Mouse (Mus musculus): Measurements from ENCODE around the gene Nae1. TPM values are rescaled to one million over a fixed set of nuclear protein-coding genes. Genes with fewer than 3 reads are reported as not detected.
"Not testable (repeated sequence)": the region's sequence is repeated elsewhere in the genome, so short reads cannot be mapped to it uniquely, and the experiment has no call there.

The Nae1 gene
- polyA plus RNA-seq (2021): 73.2 TPM

DNA sequence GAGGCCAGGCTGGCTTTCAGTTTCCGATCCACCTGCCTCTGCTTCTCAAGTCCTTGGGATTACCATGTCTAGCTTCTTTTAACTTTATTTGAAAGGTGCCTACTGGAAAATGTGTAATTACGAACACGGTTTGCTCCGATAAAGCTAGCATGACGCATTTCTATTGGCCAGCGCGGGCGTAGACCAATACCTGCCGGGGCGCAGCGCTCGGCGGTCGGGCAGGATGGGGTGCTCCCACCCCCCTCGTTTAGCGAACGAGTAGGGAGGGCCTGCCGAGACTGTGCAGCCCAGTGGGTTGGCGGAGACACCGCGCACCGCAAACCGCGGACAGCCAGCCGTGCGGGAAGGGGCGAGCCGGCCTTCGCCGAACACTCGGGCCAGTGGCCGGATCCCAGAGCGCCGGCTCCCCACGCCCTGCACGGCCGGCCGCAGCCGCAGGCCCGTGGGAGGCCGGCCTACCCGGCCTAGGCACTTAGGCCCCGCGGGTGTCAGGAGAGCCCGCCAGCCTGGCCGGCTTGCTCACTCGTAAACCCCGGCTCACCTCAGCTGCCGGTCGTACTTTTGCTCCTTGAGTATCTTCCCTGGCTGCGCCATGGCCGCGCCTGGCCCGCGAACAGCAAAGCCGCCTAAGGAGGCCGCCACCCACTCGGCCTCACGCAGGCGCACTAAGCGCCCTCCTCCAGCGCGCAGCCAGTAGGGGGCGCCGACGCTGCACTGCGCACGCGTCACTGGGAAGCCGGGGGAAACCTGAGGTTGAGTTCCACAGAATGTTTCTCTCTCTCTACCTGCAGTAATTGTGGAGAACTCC is at the start of gene Nae1, which contains the start of gene Car7:
Gene Nae1 (minus strand): TSS at position 667 of the 808 bp plus-strand sequence.
Gene Car7 (plus strand): TSS at position 719 of the 808 bp plus-strand sequence.
- TF ChIP-seq CTCF (IDR thresholded peaks at IDR 0.05): peak; percentile 100
- DNase-seq (ENCODE audit: low read depth, low spot score) (peak; percentile 48), ATAC-seq (peak; percentile 89)
- no peaks in the 10 kb centered on the region for H3K27me3 ChIP-seq
- in situ Hi-C loops (cut with MboI; ENCODE audit: low pct_unique_long_range_greater_than_20kb): no loop called here
- ChIA-PET CTCF (interaction anchor here (0.9 to 1.4 kb wide), 7 partner anchors 9 to 191 kb away, joined by 3 to 8 read pairs (median 4); no protein-coding TSS in a partner anchor), POLR2A (interaction anchor here (1.0 to 1.2 kb wide), 2 partner anchors 17 to 20 kb away, joined by 3 read pairs; no protein-coding TSS in a partner anchor)

DNA sequence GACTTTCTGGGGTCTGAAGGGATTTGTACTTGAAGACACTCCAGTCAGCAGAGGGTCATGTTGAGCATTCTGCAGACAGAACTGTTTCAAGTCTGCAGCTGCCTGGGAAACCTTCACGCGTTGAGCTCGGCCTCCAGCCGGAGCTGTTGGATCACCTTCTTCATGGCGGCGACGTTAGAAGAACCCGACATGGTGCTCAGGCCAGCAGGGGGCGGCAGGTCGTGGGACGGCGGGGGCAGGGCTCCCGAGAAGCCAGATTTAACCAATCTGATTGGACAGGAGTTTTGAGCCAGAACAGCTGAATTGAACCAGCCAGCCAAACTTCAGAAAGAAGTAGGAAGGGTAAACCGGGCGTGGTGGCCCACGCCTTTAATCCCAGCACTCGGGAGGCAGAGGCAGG is 43.2 kb upstream of the Nae1 start:
- POLR2A ChIA-PET: interaction anchor here (0.7 kb wide), 1 partner anchor 228 kb away, joined by 3 read pairs; no protein-coding TSS in a partner anchor
- in situ Hi-C loops (cut with MboI; ENCODE audit: low pct_unique_long_range_greater_than_20kb); CTCF ChIA-PET: not testable (repeated sequence)

DNA sequence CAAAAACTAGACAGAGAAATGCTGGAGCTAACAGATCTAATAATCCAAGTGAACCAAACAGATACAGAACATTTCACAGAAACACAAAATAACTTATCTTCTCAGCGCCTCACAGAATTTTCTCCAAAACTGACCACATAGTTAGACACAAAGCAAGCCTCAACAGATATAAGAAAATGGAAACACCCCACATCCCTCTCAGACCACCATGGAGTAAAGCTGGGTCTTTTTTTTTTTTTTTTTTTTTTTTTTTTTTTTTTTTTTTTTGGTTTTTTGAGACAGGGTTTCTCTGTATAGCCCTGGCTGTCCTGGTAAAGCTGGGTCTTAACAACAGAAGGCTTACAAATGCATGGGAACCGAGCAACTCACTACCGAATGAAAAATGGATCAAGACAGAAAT is 42.4 kb upstream of the Nae1 start:
- ATAC-seq (no peak), DNase-seq (ENCODE audit: low read depth, low spot score) (no peak)
- in situ Hi-C loops (cut with MboI; ENCODE audit: low pct_unique_long_range_greater_than_20kb): no loop called here
- peaks cover 10% of the 10 kb centered on the region for H3K27me3 ChIP-seq
- TF ChIP-seq CTCF (IDR thresholded peaks at IDR 0.05): no peak
- ChIA-PET CTCF (interaction anchor here (0.7 kb wide), 1 partner anchor 10 kb away, joined by 3 read pairs; no protein-coding TSS in a partner anchor), POLR2A (no interaction called here)

More for the DNA sequence above, 43.2 kb upstream of the Nae1 start:
- DNase-seq (ENCODE audit: low read depth, low spot score); ATAC-seq: not testable (repeated sequence)
- peaks cover 10% of the 10 kb centered on the region for H3K27me3 ChIP-seq

DNA sequence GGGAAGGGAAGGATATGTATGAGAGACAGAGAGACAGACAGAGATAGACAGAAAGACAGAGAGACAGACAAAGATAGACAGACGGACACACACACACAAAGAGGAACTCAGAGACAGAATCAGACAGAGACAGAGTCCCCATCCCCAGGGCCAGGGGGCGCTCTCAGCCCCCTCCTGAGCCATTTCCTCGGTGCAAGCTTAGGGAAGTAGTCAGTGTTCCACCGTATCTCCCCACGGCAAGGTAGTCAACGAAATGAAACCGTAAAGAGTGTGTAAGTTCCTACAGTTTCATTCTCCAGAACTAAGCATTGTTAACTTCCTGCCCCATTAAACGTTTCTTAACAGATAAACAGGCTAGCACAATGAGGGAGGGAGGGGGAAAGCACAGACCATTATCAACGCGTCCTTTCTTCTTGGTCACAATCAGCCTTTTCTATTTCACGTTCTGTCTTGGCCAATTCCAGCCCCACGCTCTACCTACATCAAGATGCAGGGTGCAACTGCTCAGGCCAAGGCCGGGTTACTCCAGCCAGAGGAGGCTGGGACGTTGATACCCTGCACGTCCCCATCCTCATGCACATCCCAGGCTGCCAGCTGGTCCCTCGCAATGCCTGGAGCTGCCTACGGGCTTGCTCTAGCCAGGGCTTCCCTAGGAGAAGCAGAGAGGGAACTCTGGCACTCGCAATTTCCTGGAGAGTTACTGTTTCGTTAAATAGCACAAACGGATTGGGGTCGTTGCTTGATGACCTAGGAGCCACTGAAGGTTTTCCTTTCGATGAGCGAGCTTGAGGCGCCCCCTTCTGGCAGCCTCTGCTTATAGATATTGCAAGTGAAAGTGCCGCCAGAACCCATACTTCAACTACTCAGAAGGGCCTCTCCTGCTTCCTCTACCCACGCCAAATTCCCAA is 36.3 kb upstream of the Nae1 start:
- ChIA-PET POLR2A (no interaction called here), CTCF (interaction anchor here (0.9 to 1.6 kb wide), 7 partner anchors 10 to 228 kb away, joined by 3 to 4 read pairs (median 3); partner anchors contain the start of genes Car7 and Nae1)
- peak; percentile 70 for ATAC-seq
- no peak for DNase-seq (ENCODE audit: low read depth, low spot score)
- peak; percentile 85 for TF ChIP-seq CTCF (IDR thresholded peaks at IDR 0.05)
- H3K27me3 ChIP-seq: peaks cover 4% of the 10 kb centered on the region
- in situ Hi-C loops (cut with MboI; ENCODE audit: low pct_unique_long_range_greater_than_20kb): loop anchor here (25.0 kb wide), 2 partner anchors 233 to 433 kb away; partner anchors contain the start of gene Cmtm3

DNA sequence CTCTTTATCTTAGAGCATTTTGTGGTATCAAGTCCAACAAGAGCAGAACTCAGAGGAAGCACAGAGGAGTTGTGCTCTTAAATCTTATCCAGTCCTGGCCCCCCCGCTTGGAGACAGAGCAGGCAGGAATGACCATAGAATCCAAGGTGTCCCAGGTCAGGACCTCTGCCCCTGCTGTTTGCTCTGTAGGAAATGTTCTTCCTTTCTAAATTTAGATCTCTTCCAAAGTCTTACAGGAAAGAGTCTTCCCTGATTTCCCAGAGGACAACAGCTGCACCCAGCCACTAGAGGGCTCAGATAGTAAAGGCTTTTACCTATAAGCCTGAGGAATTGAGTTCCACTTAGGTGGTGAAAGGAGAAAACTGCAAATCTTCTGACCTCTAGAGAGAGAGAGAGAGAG is 35.1 kb upstream of the Nae1 start:
- no peak for DNase-seq (ENCODE audit: low read depth, low spot score)
- peak; percentile 65 for ATAC-seq
- POLR2A ChIA-PET: interaction anchor here (0.7 kb wide), 1 partner anchor 22 kb away, joined by 3 read pairs; the partner anchor contains the start of gene Pdp2
- peak; percentile 67 for TF ChIP-seq CTCF (IDR thresholded peaks at IDR 0.05)
- H3K27me3 ChIP-seq: no peaks in the 10 kb centered on the region
- in situ Hi-C loops (cut with MboI; ENCODE audit: low pct_unique_long_range_greater_than_20kb): loop anchor here (25.0 kb wide), 2 partner anchors 232 to 432 kb away; partner anchors contain the start of gene Cmtm3
- CTCF ChIA-PET: interaction anchor here (0.9 to 1.6 kb wide), 4 partner anchors 19 to 28 kb away, joined by 3 to 4 read pairs (median 4); no protein-coding TSS in a partner anchor

DNA sequence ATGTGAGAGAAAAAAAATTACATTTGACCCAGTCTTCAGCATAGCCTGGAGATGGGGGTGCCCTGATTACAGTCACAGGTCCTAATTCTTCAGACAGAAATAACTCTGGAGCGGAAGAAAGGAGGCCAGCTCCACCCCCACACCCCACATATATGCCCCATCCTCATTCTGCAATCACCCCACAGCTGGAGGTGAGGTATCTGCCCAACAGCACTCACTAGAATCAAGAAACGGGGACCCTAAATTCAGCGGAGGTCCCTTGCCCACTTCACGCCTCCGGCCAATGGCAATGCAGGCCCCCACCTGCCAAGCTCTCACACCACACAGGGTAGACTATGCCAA is 31.0 kb upstream of the Nae1 start:
- no peak for TF ChIP-seq CTCF (IDR thresholded peaks at IDR 0.05)
- ChIA-PET POLR2A (no interaction called here), CTCF (no interaction called here)
- no peak for DNase-seq (ENCODE audit: low read depth, low spot score)
- no peak for ATAC-seq
- H3K27me3 ChIP-seq: no peaks in the 10 kb centered on the region
- in situ Hi-C loops (cut with MboI; ENCODE audit: low pct_unique_long_range_greater_than_20kb): loop anchor here (25.0 kb wide), 2 partner anchors 228 to 428 kb away; partner anchors contain the start of gene Cmtm3

DNA sequence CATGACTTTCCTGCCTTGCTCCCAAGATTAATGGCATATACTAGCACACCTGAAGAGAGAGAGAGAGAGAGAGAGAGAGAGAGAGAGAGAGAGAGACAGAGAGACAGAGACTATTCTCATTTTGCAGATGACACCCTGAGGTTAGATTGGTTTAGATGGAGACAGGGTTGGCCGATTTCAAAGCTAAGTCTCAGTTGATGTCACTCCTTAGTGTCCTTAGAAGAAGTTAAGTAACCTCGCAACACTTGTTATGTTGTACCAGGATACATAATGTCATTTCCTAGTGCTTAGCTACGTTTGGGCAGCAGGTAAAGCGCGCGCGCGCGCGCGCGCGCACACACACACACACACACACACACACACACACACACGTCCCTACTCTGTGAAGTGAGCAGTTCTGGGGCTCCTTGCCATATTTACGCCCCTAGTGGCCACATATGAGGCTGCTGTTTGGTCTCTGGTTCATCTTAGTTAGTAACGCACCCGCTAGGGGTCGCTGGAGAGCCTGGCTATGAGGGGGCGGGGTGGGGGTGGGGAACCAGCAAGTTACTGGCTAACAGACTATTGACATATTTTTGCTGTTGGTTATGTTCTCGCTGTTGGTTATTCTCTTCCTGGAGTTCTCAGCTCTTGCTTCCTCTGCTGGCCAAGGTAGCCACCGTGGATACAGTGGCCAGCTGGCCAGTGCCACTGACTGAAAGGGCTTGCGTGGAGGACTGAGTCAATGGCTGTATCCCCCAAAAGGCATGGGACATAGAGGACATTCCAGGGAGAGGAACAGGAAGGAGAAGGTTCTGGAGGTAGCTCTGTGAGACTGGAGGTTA is 30.4 kb upstream of the Nae1 start:
- in situ Hi-C loops (cut with MboI; ENCODE audit: low pct_unique_long_range_greater_than_20kb): loop anchor here (25.0 kb wide), 2 partner anchors 228 to 428 kb away; partner anchors contain the start of gene Cmtm3
- peak; percentile 83 for TF ChIP-seq CTCF (IDR thresholded peaks at IDR 0.05)
- ATAC-seq (peak; percentile 60), DNase-seq (ENCODE audit: low read depth, low spot score) (peak; percentile 20)
- H3K27me3 ChIP-seq: no peaks in the 10 kb centered on the region
- ChIA-PET POLR2A (no interaction called here), CTCF (no interaction called here)

DNA sequence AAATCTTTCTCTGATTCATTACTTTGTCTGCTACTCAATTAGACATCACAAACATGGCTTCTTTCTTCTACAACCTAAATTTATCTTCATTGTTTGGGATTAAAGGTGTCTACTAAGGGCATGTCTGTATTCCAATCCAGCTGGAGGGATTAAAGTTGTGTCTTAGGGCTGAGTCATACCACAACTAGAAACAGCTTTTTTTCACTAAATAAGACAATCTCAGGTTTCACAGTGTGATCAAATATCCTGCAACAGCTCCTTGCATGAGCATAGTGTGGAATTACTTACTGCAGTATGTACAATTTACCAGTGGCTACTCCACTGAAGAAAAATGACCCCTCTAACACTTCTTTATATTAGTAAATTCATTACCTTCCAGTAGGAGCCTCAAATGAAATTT is 26.3 kb upstream of the Nae1 start:
- in situ Hi-C loops (cut with MboI; ENCODE audit: low pct_unique_long_range_greater_than_20kb): loop anchor here (25.0 kb wide), 2 partner anchors 223 to 423 kb away; partner anchors contain the start of gene Cmtm3
- ChIA-PET CTCF (interaction anchor here (0.7 kb wide), 1 partner anchor 10 kb away, joined by 3 read pairs; no protein-coding TSS in a partner anchor), POLR2A (no interaction called here)
- no peak for TF ChIP-seq CTCF (IDR thresholded peaks at IDR 0.05)
- no peaks in the 10 kb centered on the region for H3K27me3 ChIP-seq
- no peak for ATAC-seq
- no peak for DNase-seq (ENCODE audit: low read depth, low spot score)

DNA sequence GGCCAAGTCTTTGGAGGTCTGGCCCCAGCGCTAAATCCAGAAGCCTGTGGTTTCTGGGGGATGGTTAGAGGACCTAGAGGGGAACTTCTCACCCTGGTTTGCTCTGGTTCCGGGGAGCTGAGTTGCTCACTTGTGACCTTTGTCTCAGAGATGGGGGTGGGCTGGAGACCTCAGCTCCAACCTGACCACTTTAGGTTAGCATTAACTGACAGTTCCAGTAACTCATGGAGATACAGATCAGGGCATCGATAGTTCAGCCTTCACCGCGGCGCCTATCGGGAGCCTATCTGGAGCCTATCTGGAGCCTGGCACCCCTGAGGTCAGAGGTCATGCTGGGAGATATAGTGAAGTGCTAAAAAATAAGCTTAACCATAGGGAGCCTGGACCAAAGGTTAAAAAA is 22.8 kb upstream of the Nae1 start:
- ChIA-PET CTCF (no interaction called here), POLR2A (interaction anchor here (0.6 kb wide), 2 partner anchors 33 to 78 kb away, joined by 4 read pairs; no protein-coding TSS in a partner anchor)
- no peak for ATAC-seq
- no peak for TF ChIP-seq CTCF (IDR thresholded peaks at IDR 0.05)
- in situ Hi-C loops (cut with MboI; ENCODE audit: low pct_unique_long_range_greater_than_20kb): loop anchor here (25.0 kb wide), 2 partner anchors 220 to 420 kb away; partner anchors contain the start of gene Cmtm3
- DNase-seq (ENCODE audit: low read depth, low spot score): no peak
- peaks cover 9% of the 10 kb centered on the region for H3K27me3 ChIP-seq

Measured in Patski (cell line).